Mouse (Mus musculus): ENCODE data around the gene Gm31371. TPM values are rescaled to one million over a fixed set of nuclear protein-coding genes. Genes with fewer than 3 reads are reported as not detected.
"Not testable (repeated sequence)": the region's sequence is repeated elsewhere in the genome, so short reads cannot be mapped to it uniquely, and the experiment has no call there.

Gene Gm31371
- not detected in 2 replicates for polyA plus RNA-seq (2014; fragmentation: Nextera tagmentation; extraction: Ambion mirVana)

DNA sequence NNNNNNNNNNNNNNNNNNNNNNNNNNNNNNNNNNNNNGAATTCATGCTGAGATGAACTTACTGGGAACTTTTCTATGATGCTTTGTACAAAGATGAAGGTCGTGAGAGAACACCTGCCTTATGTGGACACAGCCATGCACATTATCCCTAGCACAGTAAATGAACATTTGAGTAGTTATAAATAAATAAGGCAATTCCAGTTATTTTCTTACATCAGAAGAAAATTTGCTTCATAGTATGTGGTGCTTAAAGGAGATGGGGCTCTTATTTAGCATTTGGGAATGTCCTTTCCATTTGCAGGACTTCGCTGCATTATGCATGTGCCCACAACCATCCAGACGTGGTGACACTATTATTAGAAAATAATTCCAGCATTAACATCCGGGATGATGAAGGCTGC lies at the start of gene Gm31371:
Gm31371 (plus strand) TSS at position 301 of the 400 bp plus-strand sequence.
- not testable (repeated sequence) for H3K36me3 ChIP-seq (ENCODE audit: control insufficient read depth, insufficient read depth, low read length); H3K9me3 ChIP-seq (ENCODE audit: control insufficient read depth, low read length); H3K4me3 ChIP-seq (ENCODE audit: low read depth, low read length); H3K4me2 ChIP-seq; DNase-seq (ENCODE audit: low spot score, missing footprints); ATAC-seq (ENCODE audit: low FRiP score); H3K4me1 ChIP-seq (ENCODE audit: control insufficient read depth, insufficient read depth, low read length); H3K27ac ChIP-seq (ENCODE audit: low read depth, low read length); H3K9ac ChIP-seq (ENCODE audit: low read length); H3K27me3 ChIP-seq (ENCODE audit: control insufficient read depth, insufficient read depth, low read length)
- 72% methylated on average over 2 of the region's 4 CpGs for WGBS

DNA sequence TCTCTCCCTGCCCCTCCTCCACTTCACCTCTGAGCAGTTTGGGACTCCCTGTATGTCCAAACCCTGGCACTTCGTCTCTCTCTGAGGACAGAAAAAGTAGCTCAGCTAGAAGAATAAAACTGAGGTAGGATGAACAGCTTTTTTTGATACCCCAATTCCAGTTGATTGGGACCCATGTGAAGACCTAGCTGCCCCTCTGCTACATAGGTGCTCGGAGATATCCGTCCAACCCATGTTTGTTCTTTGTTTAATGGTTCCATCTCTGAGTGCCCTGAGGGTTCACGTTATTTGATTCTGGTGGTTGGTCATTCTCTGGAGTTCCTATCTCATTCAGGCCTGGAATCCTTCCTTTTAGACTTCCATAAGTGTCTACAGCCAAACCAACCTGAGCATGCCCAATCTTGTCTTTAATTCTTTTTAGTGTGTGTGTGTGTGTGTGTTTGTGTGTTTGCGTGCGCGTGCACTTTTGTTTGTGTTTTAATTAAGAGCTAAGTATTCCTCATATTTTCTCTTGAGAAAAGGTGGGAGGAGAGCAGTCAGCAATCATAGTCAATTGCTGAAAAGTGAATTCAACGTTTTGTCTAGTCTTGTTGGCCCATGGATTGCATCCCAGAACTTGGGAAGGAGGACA lies 3.3 kb downstream of the Gm31371 start:
- H3K4me3 ChIP-seq (ENCODE audit: low read depth, low read length); H3K9me3 ChIP-seq (ENCODE audit: control insufficient read depth, low read length); ATAC-seq (ENCODE audit: low FRiP score); H3K9ac ChIP-seq (ENCODE audit: low read length); H3K4me2 ChIP-seq; H3K4me1 ChIP-seq (ENCODE audit: control insufficient read depth, insufficient read depth, low read length); DNase-seq (ENCODE audit: low spot score, missing footprints); H3K27me3 ChIP-seq (ENCODE audit: control insufficient read depth, insufficient read depth, low read length); H3K27ac ChIP-seq (ENCODE audit: low read depth, low read length); H3K36me3 ChIP-seq (ENCODE audit: control insufficient read depth, insufficient read depth, low read length): not testable (repeated sequence)
- 87% methylated on average over 7 of the region's 8 CpGs for WGBS

DNA sequence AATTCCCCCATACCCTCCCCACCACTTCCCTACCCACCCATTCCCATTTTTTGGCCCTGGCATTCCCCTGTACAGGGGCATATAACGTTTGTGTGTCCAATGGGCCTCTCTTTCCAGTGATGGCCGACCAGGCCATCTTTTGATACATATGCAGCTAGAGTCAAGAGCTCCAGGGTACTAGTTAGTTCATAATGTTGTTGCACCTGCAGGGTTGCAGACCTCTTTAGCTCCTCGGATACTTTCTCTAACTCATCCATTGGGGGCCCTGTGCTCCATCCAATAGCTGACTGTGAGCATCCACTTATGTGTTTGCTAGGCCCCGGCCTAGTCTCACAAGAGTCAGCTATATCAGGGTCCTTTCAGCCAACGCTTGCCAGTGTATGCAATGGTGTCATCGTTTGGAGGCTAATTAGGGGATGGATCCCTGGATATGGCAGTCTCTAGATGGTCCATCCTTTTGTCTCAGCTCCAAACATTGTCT lies 5.7 kb downstream of the Gm31371 start:
- not testable (repeated sequence) for H3K9me3 ChIP-seq (ENCODE audit: control insufficient read depth, low read length); ATAC-seq (ENCODE audit: low FRiP score); H3K4me3 ChIP-seq (ENCODE audit: low read depth, low read length); DNase-seq (ENCODE audit: low spot score, missing footprints); H3K27me3 ChIP-seq (ENCODE audit: control insufficient read depth, insufficient read depth, low read length); H3K36me3 ChIP-seq (ENCODE audit: control insufficient read depth, insufficient read depth, low read length); H3K4me2 ChIP-seq; H3K4me1 ChIP-seq (ENCODE audit: control insufficient read depth, insufficient read depth, low read length); H3K27ac ChIP-seq (ENCODE audit: low read depth, low read length); H3K9ac ChIP-seq (ENCODE audit: low read length)
- WGBS, result 80% methylated on average over 4 of the region's 6 CpGs

DNA sequence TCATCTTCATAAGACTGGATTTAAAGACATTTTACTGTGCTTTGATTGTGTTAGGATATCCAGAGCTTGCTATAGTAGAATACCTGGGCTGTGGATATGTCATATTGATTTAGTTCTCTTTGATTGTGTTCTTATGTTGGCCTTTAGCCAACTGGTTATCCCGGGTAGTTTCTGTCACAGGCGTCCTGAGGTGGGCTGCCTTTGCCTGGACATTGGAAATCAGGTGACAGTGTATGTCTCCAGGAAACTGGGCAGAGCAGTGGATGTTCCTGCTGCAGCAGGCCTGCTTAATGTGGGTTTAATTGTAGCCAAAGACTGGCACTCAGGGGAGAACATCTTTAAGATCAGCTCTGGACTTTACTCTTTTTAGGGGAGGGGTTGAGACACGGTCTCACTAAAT lies 15.9 kb downstream of the Gm31371 start:
- not testable (repeated sequence) for H3K4me2 ChIP-seq; H3K9me3 ChIP-seq (ENCODE audit: control insufficient read depth, low read length); H3K27ac ChIP-seq (ENCODE audit: low read depth, low read length); H3K4me1 ChIP-seq (ENCODE audit: control insufficient read depth, insufficient read depth, low read length); H3K36me3 ChIP-seq (ENCODE audit: control insufficient read depth, insufficient read depth, low read length); H3K4me3 ChIP-seq (ENCODE audit: low read depth, low read length); H3K9ac ChIP-seq (ENCODE audit: low read length); ATAC-seq (ENCODE audit: low FRiP score); DNase-seq (ENCODE audit: low spot score, missing footprints); H3K27me3 ChIP-seq (ENCODE audit: control insufficient read depth, insufficient read depth, low read length)
- WGBS, result 81% methylated on average over 2 of the region's 3 CpGs

DNA sequence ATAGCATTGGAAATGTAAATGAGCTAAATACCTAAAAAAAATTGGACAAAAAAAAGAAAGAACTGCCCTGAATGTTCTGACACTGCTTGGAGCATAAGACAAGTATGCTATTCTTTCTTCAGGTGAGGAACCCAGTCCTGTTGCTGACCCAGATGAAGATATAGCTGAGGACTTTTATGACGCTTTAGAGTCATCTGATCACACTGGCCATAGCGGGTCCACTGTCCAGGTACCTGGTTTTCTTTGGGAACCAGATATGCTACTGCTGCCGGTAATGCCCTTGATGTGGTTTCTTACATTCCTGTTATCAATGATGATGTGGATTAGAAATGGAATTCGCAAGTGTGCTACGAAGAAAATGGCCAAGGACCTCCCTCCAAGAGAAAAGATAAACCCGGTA lies 31.1 kb downstream of the Gm31371 start:
- not testable (repeated sequence) for DNase-seq (ENCODE audit: low spot score, missing footprints); H3K4me3 ChIP-seq (ENCODE audit: low read depth, low read length); H3K9ac ChIP-seq (ENCODE audit: low read length); H3K9me3 ChIP-seq (ENCODE audit: control insufficient read depth, low read length); H3K27ac ChIP-seq (ENCODE audit: low read depth, low read length); ATAC-seq (ENCODE audit: low FRiP score); H3K4me2 ChIP-seq; H3K36me3 ChIP-seq (ENCODE audit: control insufficient read depth, insufficient read depth, low read length); H3K4me1 ChIP-seq (ENCODE audit: control insufficient read depth, insufficient read depth, low read length); H3K27me3 ChIP-seq (ENCODE audit: control insufficient read depth, insufficient read depth, low read length)
- WGBS, result no CpG with 5 or more reads among the region's 6 CpGs

DNA sequence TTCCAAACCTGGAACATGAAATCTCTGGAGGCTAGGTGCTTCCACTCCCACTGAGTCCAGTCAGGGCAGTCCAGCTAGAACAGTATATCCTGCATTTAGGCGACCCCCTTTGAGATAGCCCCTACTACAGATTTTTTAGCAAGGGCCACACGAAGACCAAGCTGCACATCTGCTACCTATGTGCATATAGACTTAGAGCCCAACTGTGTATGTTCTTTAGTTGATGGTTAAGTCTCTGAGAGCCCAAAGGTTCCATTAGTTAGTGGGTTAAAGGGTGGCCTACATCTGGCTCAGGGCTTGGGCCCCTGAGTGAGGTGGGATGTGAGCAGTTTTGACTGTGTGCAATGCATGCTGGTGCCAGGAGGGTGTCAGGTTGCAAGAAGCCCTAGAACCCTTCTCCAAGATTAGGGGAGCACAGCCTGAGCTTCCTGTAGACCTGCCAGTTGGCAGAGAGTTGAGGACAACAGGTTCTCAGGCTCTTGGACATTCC lies 32.4 kb downstream of the Gm31371 start:
- not testable (repeated sequence) for H3K9me3 ChIP-seq (ENCODE audit: control insufficient read depth, low read length); H3K36me3 ChIP-seq (ENCODE audit: control insufficient read depth, insufficient read depth, low read length); ATAC-seq (ENCODE audit: low FRiP score); H3K4me3 ChIP-seq (ENCODE audit: low read depth, low read length); H3K4me1 ChIP-seq (ENCODE audit: control insufficient read depth, insufficient read depth, low read length); H3K27me3 ChIP-seq (ENCODE audit: control insufficient read depth, insufficient read depth, low read length); H3K4me2 ChIP-seq; DNase-seq (ENCODE audit: low spot score, missing footprints); H3K27ac ChIP-seq (ENCODE audit: low read depth, low read length); H3K9ac ChIP-seq (ENCODE audit: low read length)
- WGBS, result 54% methylated on average over 1 of the region's 2 CpGs

DNA sequence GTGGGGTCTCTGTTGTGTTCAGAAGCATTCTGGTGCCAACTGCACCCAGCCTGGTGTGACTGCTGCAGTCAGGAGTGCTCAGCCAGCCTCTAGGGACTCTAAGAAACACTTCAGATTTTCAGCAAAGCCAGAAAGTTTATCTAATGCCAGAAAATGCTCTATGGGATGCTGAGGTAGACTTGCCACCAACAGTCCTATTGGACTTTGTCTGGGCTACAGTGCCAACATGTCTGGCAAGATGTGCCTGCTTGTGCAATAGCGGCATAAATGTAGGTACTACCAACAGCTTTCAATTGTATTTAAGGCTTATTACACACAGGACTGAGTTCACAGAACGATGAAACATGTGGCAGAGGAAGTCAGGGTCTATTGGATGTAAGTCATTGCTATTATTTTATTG lies 57.7 kb downstream of the Gm31371 start:
- Histone ChIP-seq H3K36me3 (ENCODE audit: control insufficient read depth, insufficient read depth, low read length) (no peaks in the 10 kb centered on the region), H3K9me3 (ENCODE audit: control insufficient read depth, low read length) (peaks cover 5% of the 10 kb centered on the region; the same call in 1 of the 2 replicates), H3K27ac (ENCODE audit: low read depth, low read length) (no peak overlapping the region), H3K4me2 (no peak overlapping the region), H3K4me1 (ENCODE audit: control insufficient read depth, insufficient read depth, low read length) (no peaks in the 10 kb centered on the region), H3K9ac (ENCODE audit: low read length) (no peak overlapping the region), H3K27me3 (ENCODE audit: control insufficient read depth, insufficient read depth, low read length) (no peaks in the 10 kb centered on the region), H3K4me3 (ENCODE audit: low read depth, low read length) (no peak overlapping the region)
- WGBS, result 72% methylated on average over 2 of the region's 2 CpGs
- DNase-seq (ENCODE audit: low spot score, missing footprints) (peak; percentile 61), ATAC-seq (ENCODE audit: low FRiP score) (no peak)

DNA sequence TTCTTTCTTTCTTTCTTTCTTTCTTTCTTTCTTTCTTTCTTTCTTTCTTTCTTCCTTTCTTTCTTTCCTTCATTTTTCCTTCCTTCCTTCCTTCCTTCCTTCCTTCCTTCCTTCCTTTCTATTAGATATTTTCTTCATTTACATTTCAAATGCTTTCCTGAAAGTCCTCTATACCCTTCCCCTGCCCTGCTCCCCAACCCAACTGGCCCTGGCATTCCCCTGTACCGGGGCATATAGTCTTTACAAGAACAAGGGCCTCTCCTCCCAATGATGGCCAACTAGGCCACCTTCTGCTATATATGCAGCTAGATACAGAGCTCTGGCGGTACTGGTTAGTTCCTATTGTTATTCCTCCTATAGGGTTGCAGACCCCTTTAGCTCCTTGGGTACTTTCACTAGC lies 60.6 kb downstream of the Gm31371 start:
- H3K9me3 ChIP-seq (ENCODE audit: control insufficient read depth, low read length); H3K4me2 ChIP-seq; DNase-seq (ENCODE audit: low spot score, missing footprints); H3K27ac ChIP-seq (ENCODE audit: low read depth, low read length); H3K36me3 ChIP-seq (ENCODE audit: control insufficient read depth, insufficient read depth, low read length); H3K4me3 ChIP-seq (ENCODE audit: low read depth, low read length); H3K27me3 ChIP-seq (ENCODE audit: control insufficient read depth, insufficient read depth, low read length); ATAC-seq (ENCODE audit: low FRiP score); H3K4me1 ChIP-seq (ENCODE audit: control insufficient read depth, insufficient read depth, low read length); H3K9ac ChIP-seq (ENCODE audit: low read length): not testable (repeated sequence)
- 70% methylated on average over 2 of the region's 2 CpGs for WGBS

DNA sequence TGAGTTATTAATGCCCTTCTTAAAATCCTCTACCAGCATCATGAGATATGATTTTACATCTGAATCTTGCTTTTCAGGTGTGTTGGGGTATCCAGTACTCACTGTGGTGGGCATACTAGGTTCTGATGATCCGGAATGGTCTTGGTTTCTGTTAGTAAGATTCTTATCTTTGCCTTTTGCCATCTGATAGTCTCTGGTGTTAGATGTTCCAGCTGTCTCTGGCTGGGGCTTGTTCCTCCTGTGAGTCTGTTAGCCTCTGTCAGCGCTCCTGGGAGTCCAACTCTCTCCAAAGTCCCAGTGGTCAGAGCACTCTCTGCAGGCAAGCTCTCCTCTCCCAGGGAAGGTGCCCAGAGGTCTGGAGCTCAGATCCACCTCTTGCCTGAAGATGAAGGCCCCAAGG lies 65.0 kb downstream of the Gm31371 start:
- not testable (repeated sequence) for H3K27me3 ChIP-seq (ENCODE audit: control insufficient read depth, insufficient read depth, low read length); H3K36me3 ChIP-seq (ENCODE audit: control insufficient read depth, insufficient read depth, low read length); H3K27ac ChIP-seq (ENCODE audit: low read depth, low read length); H3K4me1 ChIP-seq (ENCODE audit: control insufficient read depth, insufficient read depth, low read length); H3K4me2 ChIP-seq; ATAC-seq (ENCODE audit: low FRiP score); H3K4me3 ChIP-seq (ENCODE audit: low read depth, low read length); H3K9ac ChIP-seq (ENCODE audit: low read length); H3K9me3 ChIP-seq (ENCODE audit: control insufficient read depth, low read length)
- 63% methylated on average over 2 of the region's 2 CpGs for WGBS
- DNase-seq (ENCODE audit: low spot score, missing footprints), result peak; percentile 59
